Mouse (Mus musculus) limb, embryonic 12.5 days (tissue): ENCODE data around the gene Fcgr4. TPM values are rescaled to one million over a fixed set of nuclear protein-coding genes. Genes with fewer than 3 reads are reported as not detected.
A peak's percentile ranks its signal among the peaks of the same experiment; 100 is the strongest.
"Not testable (repeated sequence)": the region's sequence is repeated elsewhere in the genome, so short reads cannot be mapped to it uniquely, and the experiment has no call there.

ENCODE experiments used
- ATAC-seq: fragments of 200-750 bp; cut with Nextera tagmentation; 2 replicates; pipeline ENCODE4 v1.8.0; 2017; ENCODE audit warnings: low read depth, moderate TSS enrichment; ENCODE audit not compliant: insufficient number of reproducible peaks, insufficient read depth, low FRiP score, low TSS enrichment
- H3K27ac ChIP-seq: fragments of 300-500 bp; sonication (generic); 2 replicates; pipeline ENCODE4 v1.5.1; 2016; ENCODE audit warnings: mild to moderate bottlenecking, moderate library complexity
- H3K27me3 ChIP-seq: fragments of 300-500 bp; sonication (generic); 2 replicates; pipeline ENCODE4 v1.6.1; 2016; ENCODE audit warnings: mild to moderate bottlenecking, moderate library complexity
- H3K36me3 ChIP-seq: fragments of 300-500 bp; sonication (generic); 2 replicates; pipeline ENCODE4 v1.6.1; 2016; ENCODE audit warnings: mild to moderate bottlenecking, moderate library complexity
- H3K4me1 ChIP-seq: fragments of 300-500 bp; sonication (generic); replicated peaks from 2 replicates; pipeline ENCODE4 v1.6.1; 2016
- H3K4me2 ChIP-seq: fragments of 300-500 bp; sonication (generic); 2 replicates; pipeline ENCODE4 v1.6.1; 2016; ENCODE audit warnings: mild to moderate bottlenecking, moderate library complexity
- H3K4me3 ChIP-seq: fragments of 300-500 bp; sonication (generic); replicated peaks from 2 replicates; pipeline ENCODE4 v1.5.1; 2016; ENCODE audit warnings: mild to moderate bottlenecking
- H3K9ac ChIP-seq: fragments of 300-500 bp; sonication (generic); replicated peaks from 2 replicates; pipeline ENCODE4 v1.6.1; 2016; ENCODE audit warnings: mild to moderate bottlenecking, moderate library complexity
- H3K9me3 ChIP-seq: fragments of 300-500 bp; sonication (generic); 2 replicates; pipeline ENCODE4 v1.6.1; 2016; ENCODE audit warnings: mild to moderate bottlenecking, moderate library complexity
- WGBS: fragments of 180-500 bp; shearing (Covaris S2); methylation state at CpG from one replicate; pipeline ENCODE4 v1.1.7; 2016; 5-methylcytosine and 5-hydroxymethylcytosine counted together
- polyA plus RNA-seq: library from polyadenylated mRNA; unstranded; fragments of >200 nt; fragmentation: Nextera tagmentation; extraction: Ambion mirVana; gene quantifications from 2 replicates; pipeline ENCODE4 v1.2.1, GENCODE M21; 2016

Gene Fcgr4
- polyA plus RNA-seq, 1 experiment from 2014 or later, result 0.21 TPM

- Histone ChIP-seq H3K9ac (no peak overlapping the region), H3K9me3 (no peaks in the 10 kb centered on the region), H3K27ac (no peak overlapping the region), H3K27me3 (no peaks in the 10 kb centered on the region; the same call in 1 of the 2 replicates), H3K36me3 (no peaks in the 10 kb centered on the region), H3K4me1 (no peaks in the 10 kb centered on the region), H3K4me2 (no peak overlapping the region), H3K4me3 (no peak overlapping the region)
- WGBS, result 86% methylated on average over 6 of the region's 6 CpGs
- ATAC-seq, result no peak
Measured at GRCm38 (mm10) chr1:171053305-171053704, 34.6 kb downstream of the Fcgr4 start.

GRCm38 (mm10) chr1:171057253-171057652 lies 38.5 kb downstream of the Fcgr4 start:
- no peaks in the 10 kb centered on the region for H3K9me3 ChIP-seq
- WGBS, result 92% methylated on average over 5 of the region's 5 CpGs
- H3K27ac ChIP-seq, result no peak overlapping the region
- H3K9ac ChIP-seq, result no peak overlapping the region
- H3K36me3 ChIP-seq, result no peaks in the 10 kb centered on the region
- H3K4me1 ChIP-seq, result no peaks in the 10 kb centered on the region
- ATAC-seq, result no peak
- no peak overlapping the region for H3K4me2 ChIP-seq
- 0 out of 2 replicates have a peak, but pooled peaks cover 5% of the 10 kb centered on the region for H3K27me3 ChIP-seq
- H3K4me3 ChIP-seq, result no peak overlapping the region

- Histone ChIP-seq H3K9ac (no peak overlapping the region), H3K4me2 (no peak overlapping the region), H3K27ac (no peak overlapping the region), H3K27me3 (peaks cover 19% of the 10 kb centered on the region), H3K36me3 (no peaks in the 10 kb centered on the region), H3K9me3 (no peaks in the 10 kb centered on the region), H3K4me3 (no peak overlapping the region), H3K4me1 (no peaks in the 10 kb centered on the region)
- ATAC-seq, result no peak
- WGBS, result 92% methylated on average over 2 of the region's 2 CpGs
Measured at GRCm38 (mm10) chr1:171059203-171059602, 40.5 kb downstream of the Fcgr4 start.

GRCm38 (mm10) chr1:171060392-171060791 lies 41.7 kb downstream of the Fcgr4 start:
- ATAC-seq, result no peak
- Histone ChIP-seq H3K9ac (no peak overlapping the region), H3K27me3 (peaks cover 29% of the 10 kb centered on the region), H3K4me1 (peaks cover 3% of the 10 kb centered on the region), H3K27ac (no peak overlapping the region), H3K9me3 (peaks cover 3% of the 10 kb centered on the region; the same call in 1 of the 2 replicates), H3K36me3 (no peaks in the 10 kb centered on the region), H3K4me2 (no peak overlapping the region), H3K4me3 (no peak overlapping the region)
- WGBS, result 32% methylated on average over 10 of the region's 10 CpGs

GRCm38 (mm10) chr1:171061566-171061965 lies 42.8 kb downstream of the Fcgr4 start:
- H3K4me3 ChIP-seq, result no peak overlapping the region
- 88% methylated on average over 3 of the region's 3 CpGs for WGBS
- no peak overlapping the region for H3K4me2 ChIP-seq
- H3K9me3 ChIP-seq, result peaks cover 3% of the 10 kb centered on the region; the same call in 1 of the 2 replicates
- H3K9ac ChIP-seq, result no peak overlapping the region
- H3K36me3 ChIP-seq, result no peaks in the 10 kb centered on the region
- H3K27me3 ChIP-seq, result peaks cover 38% of the 10 kb centered on the region
- peaks cover 3% of the 10 kb centered on the region for H3K4me1 ChIP-seq
- no peak overlapping the region for H3K27ac ChIP-seq
- ATAC-seq, result no peak

GRCm38 (mm10) chr1:171063569-171064490 lies 45.1 kb downstream of the Fcgr4 start:
- H3K9me3 ChIP-seq, H3K4me1 ChIP-seq, H3K36me3 ChIP-seq, H3K27ac ChIP-seq: not testable (repeated sequence)
- peak overlapping the region; percentile 41 for H3K4me3 ChIP-seq
- peaks cover 45% of the 10 kb centered on the region for H3K27me3 ChIP-seq
- 9% methylated on average over 41 of the region's 61 CpGs for WGBS
- H3K9ac ChIP-seq, result peak overlapping the region; percentile 31
- ATAC-seq, result peak; percentile 64
- H3K4me2 ChIP-seq, result peak overlapping the region; percentile 53

- H3K9ac ChIP-seq, result peak within 1 kb of the TSS; percentile 31
- H3K4me2 ChIP-seq, result peak within 1 kb of the TSS; percentile 53
- peaks cover 49% of the 10 kb centered on the region for H3K27me3 ChIP-seq
- ATAC-seq, result peak; percentile 39
- H3K4me1 ChIP-seq, H3K9me3 ChIP-seq, H3K27ac ChIP-seq, H3K36me3 ChIP-seq: not testable (repeated sequence)
- H3K4me3 ChIP-seq, result peak within 1 kb of the TSS; percentile 41
- 1% methylated on average over 44 of the region's 75 CpGs for WGBS
Measured at GRCm38 (mm10) chr1:171064491-171065242, 45.9 kb downstream of the Fcgr4 start, which contains the start of gene Fcgr3. TSS of gene Fcgr3 (minus strand) at chr1:171064935.

GRCm38 (mm10) chr1:171065243-171065587 lies 46.5 kb downstream of the Fcgr4 start:
- H3K27me3 ChIP-seq, result peaks cover 53% of the 10 kb centered on the region
- H3K4me1 ChIP-seq, H3K27ac ChIP-seq, H3K9me3 ChIP-seq, H3K36me3 ChIP-seq, H3K9ac ChIP-seq: not testable (repeated sequence)
- peak; percentile 18 for ATAC-seq
- under 1% methylated on average over 25 of the region's 35 CpGs for WGBS
- peak overlapping the region; percentile 39 for H3K4me3 ChIP-seq
- H3K4me2 ChIP-seq, result peak overlapping the region; percentile 53

GRCm38 (mm10) chr1:171065768-171066167 lies 47.0 kb downstream of the Fcgr4 start:
- WGBS, result 5% methylated on average over 31 of the region's 45 CpGs
- not testable (repeated sequence) for H3K36me3 ChIP-seq, H3K4me1 ChIP-seq, H3K27ac ChIP-seq, H3K9ac ChIP-seq, H3K9me3 ChIP-seq
- ATAC-seq, result peak; percentile 1; the same call in 1 of the 2 replicates
- peak overlapping the region; percentile 38 for H3K4me3 ChIP-seq
- H3K27me3 ChIP-seq, result peaks cover 50% of the 10 kb centered on the region
- H3K4me2 ChIP-seq, result peak overlapping the region; percentile 49

GRCm38 (mm10) chr1:171066583-171066982 lies 47.9 kb downstream of the Fcgr4 start:
- H3K4me3 ChIP-seq, H3K36me3 ChIP-seq, H3K27ac ChIP-seq, H3K4me1 ChIP-seq, H3K9ac ChIP-seq, H3K4me2 ChIP-seq, H3K9me3 ChIP-seq: not testable (repeated sequence)
- peaks cover 57% of the 10 kb centered on the region for H3K27me3 ChIP-seq
- WGBS, result 25% methylated on average over 3 of the region's 10 CpGs
- ATAC-seq, result peak; percentile 19; the same call in 1 of the 2 replicates

- H3K4me3 ChIP-seq, H3K4me1 ChIP-seq, H3K9me3 ChIP-seq, ATAC-seq, H3K27ac ChIP-seq, H3K4me2 ChIP-seq, H3K36me3 ChIP-seq, H3K9ac ChIP-seq: not testable (repeated sequence)
- 38% methylated on average over 5 of the region's 5 CpGs for WGBS
- H3K27me3 ChIP-seq, result peaks cover 53% of the 10 kb centered on the region
Measured at GRCm38 (mm10) chr1:171067928-171068327, 49.2 kb downstream of the Fcgr4 start.
